Mouse (Mus musculus): ENCODE data around the gene Dab2ip. TPM values are rescaled to one million over a fixed set of nuclear protein-coding genes. Genes with fewer than 3 reads are reported as not detected.

Dab2ip gene
- polyA plus RNA-seq, 1 experiment from 2014 or later, result 46.4 TPM

GRCm38 (mm10) chr2:35593889-35594288 is 35.8 kb downstream of the Dab2ip start:
- DNase-seq (ENCODE audit: low read depth, low spot score), result no peak

GRCm38 (mm10) chr2:35595102-35595501 is 37.0 kb downstream of the Dab2ip start:
- ATAC-seq (no peak), DNase-seq (ENCODE audit: low read depth, low spot score) (no peak)
- ChIA-PET CTCF (no interaction called here), POLR2A (no interaction called here)
- in situ Hi-C loops (cut with MboI; ENCODE audit: low pct_unique_long_range_greater_than_20kb), result no loop called here
- H3K27me3 ChIP-seq, result no peaks in the 10 kb centered on the region
- TF ChIP-seq CTCF (IDR thresholded peaks at IDR 0.05), result no peak

More at GRCm38 (mm10) chr2:35593889-35594288, 35.8 kb downstream of the Dab2ip start:
- no peaks in the 10 kb centered on the region for H3K27me3 ChIP-seq
- in situ Hi-C loops (cut with MboI; ENCODE audit: low pct_unique_long_range_greater_than_20kb), result loop anchor here (5.0 kb wide), 1 partner anchor 47 kb away; no protein-coding TSS in a partner anchor
- TF ChIP-seq CTCF (IDR thresholded peaks at IDR 0.05), result no peak
- POLR2A ChIA-PET, result no interaction called here
- CTCF ChIA-PET, result no interaction called here
- no peak for ATAC-seq

GRCm38 (mm10) chr2:35595718-35596117 is 37.7 kb downstream of the Dab2ip start:
- ATAC-seq (no peak), DNase-seq (ENCODE audit: low read depth, low spot score) (no peak)
- in situ Hi-C loops (cut with MboI; ENCODE audit: low pct_unique_long_range_greater_than_20kb), result no loop called here
- TF ChIP-seq CTCF (IDR thresholded peaks at IDR 0.05), result no peak
- ChIA-PET CTCF (no interaction called here), POLR2A (no interaction called here)
- no peaks in the 10 kb centered on the region for H3K27me3 ChIP-seq

- no peak for DNase-seq (ENCODE audit: low read depth, low spot score)
- no peaks in the 10 kb centered on the region for H3K27me3 ChIP-seq
- ChIA-PET CTCF (interaction anchor here (1.1 kb wide), 1 partner anchor 21 kb away, joined by 4 read pairs; no protein-coding TSS in a partner anchor), POLR2A (no interaction called here)
- TF ChIP-seq CTCF (IDR thresholded peaks at IDR 0.05), result no peak
- ATAC-seq, result no peak
- in situ Hi-C loops (cut with MboI; ENCODE audit: low pct_unique_long_range_greater_than_20kb), result no loop called here
Measured at GRCm38 (mm10) chr2:35596796-35597195, 38.7 kb downstream of the Dab2ip start.

- TF ChIP-seq CTCF (IDR thresholded peaks at IDR 0.05), result no peak
- DNase-seq (ENCODE audit: low read depth, low spot score), result no peak
- ChIA-PET CTCF (no interaction called here), POLR2A (no interaction called here)
- no peaks in the 10 kb centered on the region for H3K27me3 ChIP-seq
- in situ Hi-C loops (cut with MboI; ENCODE audit: low pct_unique_long_range_greater_than_20kb), result no loop called here
- no peak for ATAC-seq
Measured at GRCm38 (mm10) chr2:35598819-35599218, 40.8 kb downstream of the Dab2ip start.

- no peaks in the 10 kb centered on the region for H3K27me3 ChIP-seq
- in situ Hi-C loops (cut with MboI; ENCODE audit: low pct_unique_long_range_greater_than_20kb), result no loop called here
- CTCF ChIA-PET, result no interaction called here
- no peak for DNase-seq (ENCODE audit: low read depth, low spot score)
- TF ChIP-seq CTCF (IDR thresholded peaks at IDR 0.05), result no peak
- POLR2A ChIA-PET, result no interaction called here
- no peak for ATAC-seq
Measured at GRCm38 (mm10) chr2:35601665-35602064, 43.6 kb downstream of the Dab2ip start.

GRCm38 (mm10) chr2:35607476-35607875 is 49.4 kb downstream of the Dab2ip start:
- in situ Hi-C loops (cut with MboI; ENCODE audit: low pct_unique_long_range_greater_than_20kb), result no loop called here
- no peak for TF ChIP-seq CTCF (IDR thresholded peaks at IDR 0.05)
- no peaks in the 10 kb centered on the region for H3K27me3 ChIP-seq
- ATAC-seq (no peak), DNase-seq (ENCODE audit: low read depth, low spot score) (no peak)
- POLR2A ChIA-PET, result no interaction called here
- CTCF ChIA-PET, result no interaction called here

- POLR2A ChIA-PET, result interaction anchor here (1.1 kb wide), 1 partner anchor 52 kb away, joined by 3 read pairs; no protein-coding TSS in a partner anchor
- no peak for DNase-seq (ENCODE audit: low read depth, low spot score)
- CTCF ChIA-PET, result interaction anchor here (1.2 kb wide), 1 partner anchor 9 kb away, joined by 3 read pairs; no protein-coding TSS in a partner anchor
- in situ Hi-C loops (cut with MboI; ENCODE audit: low pct_unique_long_range_greater_than_20kb), result no loop called here
- no peaks in the 10 kb centered on the region for H3K27me3 ChIP-seq
- ATAC-seq, result no peak
- TF ChIP-seq CTCF (IDR thresholded peaks at IDR 0.05), result no peak
Measured at GRCm38 (mm10) chr2:35608856-35609255, 50.8 kb downstream of the Dab2ip start.

- POLR2A ChIA-PET, result interaction anchor here (1.1 kb wide), 1 partner anchor 52 kb away, joined by 3 read pairs; no protein-coding TSS in a partner anchor
- no peak for DNase-seq (ENCODE audit: low read depth, low spot score)
- ATAC-seq, result peak; percentile 12
- no peaks in the 10 kb centered on the region for H3K27me3 ChIP-seq
- in situ Hi-C loops (cut with MboI; ENCODE audit: low pct_unique_long_range_greater_than_20kb), result no loop called here
- TF ChIP-seq CTCF (IDR thresholded peaks at IDR 0.05), result no peak
- CTCF ChIA-PET, result interaction anchor here (1.2 kb wide), 1 partner anchor 9 kb away, joined by 3 read pairs; no protein-coding TSS in a partner anchor
Measured at GRCm38 (mm10) chr2:35609317-35609716, 51.3 kb downstream of the Dab2ip start.

GRCm38 (mm10) chr2:35610168-35610951 is 52.3 kb downstream of the Dab2ip start:
- no peak for TF ChIP-seq CTCF (IDR thresholded peaks at IDR 0.05)
- in situ Hi-C loops (cut with MboI; ENCODE audit: low pct_unique_long_range_greater_than_20kb), result no loop called here
- no peak for ATAC-seq
- no peak for DNase-seq (ENCODE audit: low read depth, low spot score)
- ChIA-PET CTCF (no interaction called here), POLR2A (interaction anchor here (1.1 kb wide), 1 partner anchor 53 kb away, joined by 3 read pairs; no protein-coding TSS in a partner anchor)
- H3K27me3 ChIP-seq, result no peaks in the 10 kb centered on the region

GRCm38 (mm10) chr2:35610976-35611375 is 52.9 kb downstream of the Dab2ip start:
- in situ Hi-C loops (cut with MboI; ENCODE audit: low pct_unique_long_range_greater_than_20kb), result no loop called here
- ChIA-PET POLR2A (no interaction called here), CTCF (no interaction called here)
- no peak for TF ChIP-seq CTCF (IDR thresholded peaks at IDR 0.05)
- ATAC-seq (no peak), DNase-seq (ENCODE audit: low read depth, low spot score) (no peak)
- no peaks in the 10 kb centered on the region for H3K27me3 ChIP-seq
